Mouse (Mus musculus): ENCODE measurements around the gene Cpne9. TPM values are rescaled to one million over a fixed set of nuclear protein-coding genes. Genes with fewer than 3 reads are reported as not detected.
"Not testable (repeated sequence)": the region's sequence is repeated elsewhere in the genome, so short reads cannot be mapped to it uniquely, and the experiment has no call there.

The Cpne9 gene
- polyA plus RNA-seq, 1 experiment: 0.13 TPM

DNA sequence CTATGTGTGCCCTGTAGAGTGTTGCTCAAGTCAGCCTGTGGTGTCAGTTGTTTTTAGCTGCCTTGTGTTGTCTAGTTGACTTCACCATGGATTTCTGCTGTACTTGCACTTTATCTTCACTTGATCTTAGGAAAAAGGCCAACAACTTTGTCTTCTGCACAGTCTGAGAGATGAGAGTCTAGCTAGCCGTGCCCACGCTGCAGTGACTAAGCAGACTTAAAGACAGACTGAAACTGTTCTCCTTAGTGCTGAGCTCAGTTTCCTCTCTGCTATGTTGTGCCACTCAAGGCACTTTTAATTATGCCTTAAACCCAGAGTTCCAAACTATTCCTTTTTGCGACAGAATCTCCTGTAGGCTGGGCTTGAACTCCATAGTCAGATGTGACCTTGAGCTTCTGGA, 33.9 kb downstream of the Cpne9 start:
- Histone ChIP-seq H3K27ac (ENCODE audit: insufficient read depth, low read length) (no peak overlapping the region), H3K27me3 (ENCODE audit: control insufficient read depth, insufficient read depth, low read length) (no peaks in the 10 kb centered on the region), H3K4me3 (ENCODE audit: extremely low read depth, insufficient read depth, insufficient read length) (no peak overlapping the region), H3K4me1 (ENCODE audit: control insufficient read depth, insufficient read depth, insufficient read length) (no peaks in the 10 kb centered on the region), H3K36me3 (ENCODE audit: control insufficient read depth, insufficient read depth, low read length) (peaks cover 60% of the 10 kb centered on the region)
- 92% methylated on average over 3 of the region's 3 CpGs for WGBS
- TF ChIP-seq CTCF (IDR thresholded peaks at IDR 0.05; ENCODE audit: extremely low read depth, insufficient read depth, insufficient read length, insufficient replicate concordance) (no peak), POLR2A (IDR thresholded peaks at IDR 0.05; ENCODE audit: low read depth, low read length) (no peak)
- DNase-seq (ENCODE audit: low read depth in 1 of 2, low spot score in 2 of 2): no peak

- Histone ChIP-seq H3K27me3 (ENCODE audit: control insufficient read depth, insufficient read depth, low read length) (no peaks in the 10 kb centered on the region), H3K4me3 (ENCODE audit: extremely low read depth, insufficient read depth, insufficient read length) (peak within 1 kb of the TSS; percentile 90), H3K27ac (ENCODE audit: insufficient read depth, low read length) (peak within 1 kb of the TSS; percentile 73), H3K4me1 (ENCODE audit: control insufficient read depth, insufficient read depth, insufficient read length) (peaks cover 6% of the 10 kb centered on the region; the same call in 1 of the 2 replicates), H3K36me3 (ENCODE audit: control insufficient read depth, insufficient read depth, low read length) (peaks cover 21% of the 10 kb centered on the region)
- TF ChIP-seq CTCF (IDR thresholded peaks at IDR 0.05; ENCODE audit: extremely low read depth, insufficient read depth, insufficient read length, insufficient replicate concordance) (no peak), POLR2A (IDR thresholded peaks at IDR 0.05; ENCODE audit: low read depth, low read length) (peak; percentile 78)
- under 1% methylated on average over 52 of the region's 52 CpGs for WGBS
- peak; percentile 97 to 98 for DNase-seq (ENCODE audit: low read depth in 1 of 2, low spot score in 2 of 2)
Measured at GRCm38 (mm10) chr6:113326533-113327315, 44.6 kb downstream of the Cpne9 start, which contains the start of gene Ogg1. Gene Ogg1, plus strand, starts transcription at chr6:113326972.

DNA sequence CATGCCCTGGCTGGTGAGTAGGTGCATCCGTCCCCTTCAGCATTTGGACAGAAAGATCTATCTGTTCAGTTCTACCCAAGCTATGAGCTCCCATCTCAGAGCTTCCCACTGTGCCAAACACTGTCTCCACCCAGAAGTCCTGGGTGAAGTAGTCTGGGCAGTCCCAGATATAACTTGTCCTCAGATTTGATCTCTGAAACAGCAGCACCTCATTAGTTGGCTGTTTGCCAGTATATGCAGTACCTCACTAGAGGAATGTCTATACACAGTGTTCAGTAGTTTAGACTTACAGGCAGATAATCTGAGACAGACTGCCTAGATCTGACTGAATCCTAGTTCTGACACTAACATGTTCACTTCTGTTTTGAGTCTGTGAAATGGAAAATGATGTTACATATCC, 47.3 kb downstream of the Cpne9 start:
- peaks cover 6% of the 10 kb centered on the region; the same call in 1 of the 2 replicates for H3K4me1 ChIP-seq (ENCODE audit: control insufficient read depth, insufficient read depth, insufficient read length)
- H3K4me3 ChIP-seq (ENCODE audit: extremely low read depth, insufficient read depth, insufficient read length): no peak overlapping the region
- no peak overlapping the region for H3K27ac ChIP-seq (ENCODE audit: insufficient read depth, low read length)
- 90% methylated on average over 1 of the region's 1 CpGs for WGBS
- no peaks in the 10 kb centered on the region for H3K27me3 ChIP-seq (ENCODE audit: control insufficient read depth, insufficient read depth, low read length)
- peaks cover 13% of the 10 kb centered on the region for H3K36me3 ChIP-seq (ENCODE audit: control insufficient read depth, insufficient read depth, low read length)
- TF ChIP-seq POLR2A (IDR thresholded peaks at IDR 0.05; ENCODE audit: low read depth, low read length) (no peak), CTCF (IDR thresholded peaks at IDR 0.05; ENCODE audit: extremely low read depth, insufficient read depth, insufficient read length, insufficient replicate concordance) (no peak)
- no peak for DNase-seq (ENCODE audit: low read depth in 1 of 2, low spot score in 2 of 2)

- Histone ChIP-seq H3K4me3 (ENCODE audit: extremely low read depth, insufficient read depth, insufficient read length) (no peak overlapping the region), H3K4me1 (ENCODE audit: control insufficient read depth, insufficient read depth, insufficient read length) (peaks cover 6% of the 10 kb centered on the region; the same call in 1 of the 2 replicates), H3K27me3 (ENCODE audit: control insufficient read depth, insufficient read depth, low read length) (no peaks in the 10 kb centered on the region), H3K36me3 (ENCODE audit: control insufficient read depth, insufficient read depth, low read length) (peaks cover 12% of the 10 kb centered on the region), H3K27ac (ENCODE audit: insufficient read depth, low read length) (peak overlapping the region; percentile 46; the same call in 1 of the 2 replicates)
- WGBS: 5% methylated on average over 2 of the region's 2 CpGs
- TF ChIP-seq CTCF (IDR thresholded peaks at IDR 0.05; ENCODE audit: extremely low read depth, insufficient read depth, insufficient read length, insufficient replicate concordance): no peak
- no peak; the same call in 1 of the 2 replicates for TF ChIP-seq POLR2A (IDR thresholded peaks at IDR 0.05; ENCODE audit: low read depth, low read length)
- DNase-seq (ENCODE audit: low read depth in 1 of 2, low spot score in 2 of 2): peak; percentile 44 to 47
Measured at GRCm38 (mm10) chr6:113330547-113330946, 48.4 kb downstream of the Cpne9 start.

DNA sequence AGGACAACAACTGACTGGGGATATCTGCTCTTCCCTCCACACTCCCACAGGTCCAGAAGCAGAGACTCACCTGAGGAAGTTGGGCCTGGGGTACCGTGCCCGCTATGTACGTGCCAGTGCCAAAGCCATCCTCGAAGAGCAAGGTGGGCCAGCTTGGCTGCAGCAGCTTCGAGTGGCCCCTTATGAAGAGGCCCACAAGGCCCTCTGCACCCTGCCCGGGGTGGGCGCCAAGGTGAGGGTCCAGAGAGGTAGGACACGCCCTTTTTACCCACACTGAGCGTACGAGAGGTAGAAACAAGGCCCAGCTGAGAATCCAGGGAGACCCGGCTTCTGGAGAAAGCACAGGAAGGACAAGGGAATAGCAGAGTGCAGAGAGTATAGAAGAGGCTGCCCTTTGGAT, 49.6 kb downstream of the Cpne9 start:
- peaks cover 14% of the 10 kb centered on the region for H3K36me3 ChIP-seq (ENCODE audit: control insufficient read depth, insufficient read depth, low read length)
- H3K4me1 ChIP-seq (ENCODE audit: control insufficient read depth, insufficient read depth, insufficient read length): peaks cover 5% of the 10 kb centered on the region; the same call in 1 of the 2 replicates
- no peaks in the 10 kb centered on the region for H3K27me3 ChIP-seq (ENCODE audit: control insufficient read depth, insufficient read depth, low read length)
- H3K4me3 ChIP-seq (ENCODE audit: extremely low read depth, insufficient read depth, insufficient read length): no peak overlapping the region
- TF ChIP-seq POLR2A (IDR thresholded peaks at IDR 0.05; ENCODE audit: low read depth, low read length): no peak
- no peak for TF ChIP-seq CTCF (IDR thresholded peaks at IDR 0.05; ENCODE audit: extremely low read depth, insufficient read depth, insufficient read length, insufficient replicate concordance)
- H3K27ac ChIP-seq (ENCODE audit: insufficient read depth, low read length): no peak overlapping the region
- no peak for DNase-seq (ENCODE audit: low read depth in 1 of 2, low spot score in 2 of 2)
- WGBS: 96% methylated on average over 11 of the region's 11 CpGs

DNA sequence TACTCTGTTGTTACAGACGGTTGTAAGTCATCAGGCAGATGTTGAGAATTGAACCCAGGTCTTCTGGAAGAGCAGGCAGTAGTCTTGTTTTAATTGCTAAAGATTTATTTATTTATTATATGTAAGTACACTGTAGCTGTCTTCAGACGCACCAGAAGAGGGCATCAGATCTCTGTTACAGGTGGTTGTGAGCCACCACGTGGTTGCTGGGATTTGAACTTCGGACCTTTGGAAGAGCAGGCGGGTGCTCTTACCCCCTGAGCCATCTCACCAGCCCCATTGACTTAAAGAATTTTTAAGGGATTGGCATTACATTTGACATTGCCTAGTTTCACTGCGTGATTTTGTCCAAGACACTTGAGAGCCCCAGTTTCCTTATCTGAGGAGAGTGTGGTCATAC, 50.6 kb downstream of the Cpne9 start:
- not testable (repeated sequence) for H3K4me3 ChIP-seq (ENCODE audit: extremely low read depth, insufficient read depth, insufficient read length); DNase-seq (ENCODE audit: low read depth in 1 of 2, low spot score in 2 of 2); H3K27ac ChIP-seq (ENCODE audit: insufficient read depth, low read length); H3K4me1 ChIP-seq (ENCODE audit: control insufficient read depth, insufficient read depth, insufficient read length); H3K27me3 ChIP-seq (ENCODE audit: control insufficient read depth, insufficient read depth, low read length)
- WGBS: 78% methylated on average over 6 of the region's 6 CpGs
- peaks cover 14% of the 10 kb centered on the region for H3K36me3 ChIP-seq (ENCODE audit: control insufficient read depth, insufficient read depth, low read length)
